Mouse (Mus musculus): ENCODE measurements around the gene Gm4559.
A peak's percentile ranks its signal among the peaks of the same experiment; 100 is the strongest.
"Not testable (repeated sequence)": the region's sequence is repeated elsewhere in the genome, so short reads cannot be mapped to it uniquely, and the experiment has no call there.

The Gm4559 gene

GRCm38 (mm10) chr7:142274263-142274662, at the start of gene Gm4559:
TSS of gene Gm4559 (minus strand) at chr7:142274363.
- DNase-seq, result not testable (repeated sequence)

GRCm38 (mm10) chr7:142323396-142324117, 49.4 kb upstream of the Gm4559 start:
- peak; percentile 59 for DNase-seq

- DNase-seq, result peak; percentile 65
Observed at GRCm38 (mm10) chr7:142322641-142323040, 48.5 kb upstream of the Gm4559 start.

DNA sequence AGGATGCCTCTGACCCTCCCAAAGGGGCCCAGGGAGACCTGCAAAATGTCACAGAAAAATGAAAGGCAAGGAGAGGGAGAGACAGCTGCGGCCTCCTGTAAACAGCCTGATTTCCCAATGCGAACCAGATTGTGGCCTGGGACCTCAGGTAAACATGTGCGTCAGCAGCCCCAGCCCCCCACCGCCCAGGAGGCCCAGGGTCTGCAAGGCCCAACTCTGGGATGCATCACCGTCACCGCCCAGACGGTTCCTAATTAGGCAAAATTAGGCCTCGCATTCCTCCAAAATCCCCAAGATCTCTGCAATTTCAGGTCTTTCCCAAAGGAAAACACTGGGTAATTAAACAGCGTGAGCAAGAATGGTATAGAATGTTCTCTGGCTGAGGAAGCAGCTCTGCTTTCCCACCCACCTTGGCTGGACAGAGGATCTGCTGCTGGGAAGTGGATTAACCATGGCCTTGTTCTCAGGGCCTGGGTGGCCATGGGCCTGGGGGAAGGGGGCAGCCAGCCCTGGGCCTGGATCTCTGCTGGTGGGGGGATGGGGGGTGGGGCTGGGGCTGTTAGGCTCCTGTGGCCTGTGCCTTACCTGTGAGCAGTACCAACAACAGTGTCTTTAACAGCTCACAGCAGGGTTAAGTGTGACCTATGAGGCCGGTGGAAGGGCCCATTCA, 47.6 kb upstream of the Gm4559 start:
- peak; percentile 38 for DNase-seq

- no peak for DNase-seq
Observed at GRCm38 (mm10) chr7:142320906-142321305, 46.7 kb upstream of the Gm4559 start.

- no peak for DNase-seq
Observed at GRCm38 (mm10) chr7:142319124-142319523, 45.0 kb upstream of the Gm4559 start.

- DNase-seq, result peak; percentile 41
Observed at GRCm38 (mm10) chr7:142317216-142317615, 43.1 kb upstream of the Gm4559 start.

DNA sequence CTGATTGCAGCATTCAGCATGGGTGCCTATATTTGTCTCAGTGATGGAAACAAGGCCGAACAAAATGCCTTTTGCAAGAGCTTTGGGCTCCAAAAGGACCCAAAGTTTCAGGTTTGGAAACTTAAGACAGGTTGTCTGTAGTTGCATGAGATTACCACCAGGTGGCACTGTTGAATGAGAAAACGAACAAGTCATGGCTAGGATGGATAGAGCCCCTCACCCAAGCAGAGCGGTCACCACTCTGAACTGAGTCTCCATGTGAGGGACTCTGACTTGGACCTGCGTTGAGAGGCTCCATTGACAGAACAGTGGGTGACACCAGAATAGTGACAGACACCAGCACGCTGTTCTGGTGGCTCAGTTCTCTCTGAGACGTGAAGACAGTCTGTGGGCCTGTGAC, 42.4 kb upstream of the Gm4559 start:
- DNase-seq, result peak; percentile 66

- no peak for DNase-seq
Observed at GRCm38 (mm10) chr7:142314600-142315285, 40.6 kb upstream of the Gm4559 start.

- DNase-seq, result not testable (repeated sequence)
Observed at GRCm38 (mm10) chr7:142303929-142304328, 29.8 kb upstream of the Gm4559 start.

DNA sequence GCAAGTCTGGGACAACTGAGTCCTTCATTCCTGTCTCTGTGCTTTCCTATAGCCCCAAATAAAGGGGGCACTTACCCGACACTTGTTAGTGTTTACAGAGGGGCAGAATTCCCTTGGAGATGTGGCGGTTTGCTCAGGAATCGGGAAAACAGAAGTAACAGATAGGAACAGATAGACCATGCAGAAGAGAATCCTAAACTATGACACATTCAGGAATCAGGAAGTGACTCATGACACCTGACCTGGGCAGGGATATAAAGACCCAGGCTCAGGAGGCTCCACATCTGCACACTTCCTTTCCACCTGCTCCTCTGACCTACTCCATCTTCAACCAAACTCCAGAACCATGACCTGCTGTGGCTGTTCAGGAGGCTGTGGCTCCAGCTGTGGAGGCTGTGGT, 29.1 kb upstream of the Gm4559 start, which contains the start of gene Krtap5-4:
TSS of gene Krtap5-4 (plus strand) at position 301 of the 400 bp plus-strand sequence.
- DNase-seq, result no peak

GRCm38 (mm10) chr7:142297018-142297417, 22.9 kb upstream of the Gm4559 start, which contains the start of gene Krtap5-1:
TSS of gene Krtap5-1 (minus strand) at chr7:142297118.
- not testable (repeated sequence) for DNase-seq

- not testable (repeated sequence) for DNase-seq
Observed at GRCm38 (mm10) chr7:142296108-142296507, 21.9 kb upstream of the Gm4559 start.

GRCm38 (mm10) chr7:142295418-142295817, 21.3 kb upstream of the Gm4559 start:
- no peak for DNase-seq

- peak; percentile 69 for DNase-seq
Observed at GRCm38 (mm10) chr7:142293851-142294250, 19.7 kb upstream of the Gm4559 start.

GRCm38 (mm10) chr7:142285910-142286612, 11.9 kb upstream of the Gm4559 start:
- not testable (repeated sequence) for DNase-seq

DNA sequence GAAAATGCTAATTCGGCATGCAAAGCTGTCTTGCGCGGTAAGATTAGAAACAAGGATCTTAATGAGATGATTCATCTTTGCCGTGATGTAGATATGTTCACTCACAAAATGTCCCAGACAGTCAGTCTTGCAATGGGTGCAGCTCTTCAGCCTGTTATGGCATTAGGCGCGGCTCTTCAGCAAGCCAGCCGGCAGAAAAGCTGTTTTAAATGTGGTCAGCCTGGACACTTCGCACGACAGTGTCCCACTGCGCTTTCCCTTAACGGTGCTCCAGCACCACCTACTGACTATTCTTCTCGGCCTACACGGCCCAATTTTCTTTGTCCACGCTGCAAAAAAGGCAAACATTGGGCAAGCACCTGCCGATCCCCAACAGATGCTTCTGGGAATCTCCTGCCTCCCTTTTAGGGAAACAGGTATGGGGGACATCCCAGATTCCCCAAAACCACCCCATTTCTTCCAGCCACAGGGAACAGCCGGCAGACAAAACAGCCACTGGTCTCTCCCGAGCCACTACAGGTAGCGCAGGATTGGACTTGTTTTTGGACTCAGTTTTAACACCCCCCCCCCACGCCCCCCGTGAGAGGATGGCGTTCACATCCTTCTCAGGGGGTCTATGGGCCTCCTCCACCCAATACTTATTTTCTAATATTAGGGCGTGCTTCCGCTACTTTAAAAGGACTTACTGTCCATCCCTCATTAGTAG, 11.1 kb upstream of the Gm4559 start:
- DNase-seq, result no peak

DNA sequence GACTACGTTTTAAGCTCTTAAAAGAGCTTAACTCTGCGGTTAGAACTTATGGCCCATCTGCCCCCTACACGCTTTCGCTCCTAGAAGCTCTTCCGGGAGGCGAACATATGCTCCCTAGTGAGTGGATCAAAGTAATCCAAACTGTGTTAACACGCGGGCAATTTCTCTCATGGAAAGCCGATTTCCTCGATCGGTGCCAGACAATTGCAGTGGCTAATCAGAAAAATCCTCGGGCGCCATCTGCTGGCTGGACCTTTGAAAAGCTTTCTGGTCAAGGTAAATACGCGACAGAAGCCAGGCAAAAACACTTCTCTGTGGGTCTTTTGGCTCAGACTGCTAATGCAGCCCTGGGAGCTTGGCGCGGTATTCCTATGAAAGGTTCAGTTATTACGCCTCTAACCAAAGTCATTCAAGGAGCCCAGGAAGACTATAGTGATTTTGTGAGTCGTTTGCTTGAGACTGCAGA, 10.5 kb upstream of the Gm4559 start:
- peak; percentile 96 for DNase-seq

GRCm38 (mm10) chr7:142284023-142284591, 9.9 kb upstream of the Gm4559 start:
- peak; percentile 79 for DNase-seq

GRCm38 (mm10) chr7:142282847-142283246, 8.7 kb upstream of the Gm4559 start:
- DNase-seq, result not testable (repeated sequence)

DNA sequence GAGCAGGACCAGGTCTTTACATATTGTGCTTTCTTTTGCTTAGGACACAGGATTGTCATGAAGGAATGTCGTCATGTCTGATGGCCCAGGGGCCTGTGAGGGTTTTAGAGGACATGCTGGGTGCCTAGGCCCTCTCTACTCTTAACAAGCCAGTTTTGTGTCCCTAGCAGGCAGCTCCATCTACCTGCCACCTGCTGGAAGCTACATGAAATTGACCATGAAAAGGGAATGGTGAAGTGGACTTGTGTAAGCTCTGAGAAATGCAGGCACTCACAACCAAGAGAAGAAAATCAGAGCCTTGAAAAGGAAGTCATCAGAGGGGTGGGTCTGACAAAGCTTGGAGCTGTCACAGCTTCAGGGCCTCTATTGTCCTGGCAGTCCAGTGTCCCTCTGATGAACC, 5.1 kb upstream of the Gm4559 start:
- DNase-seq, result not testable (repeated sequence)

- DNase-seq, result peak; percentile 84
Observed at GRCm38 (mm10) chr7:142278183-142278582, 4.0 kb upstream of the Gm4559 start.

Data from thymus, postnatal 4 days (tissue).